Mouse (Mus musculus): ENCODE measurements at regions not wholly inside any gene's neighbourhood (a gene's known extent, or its start where the extent isn't known, plus 50 kb on each side); places are given as distances from the start of the nearest gene placed in this dataset.

DNA sequence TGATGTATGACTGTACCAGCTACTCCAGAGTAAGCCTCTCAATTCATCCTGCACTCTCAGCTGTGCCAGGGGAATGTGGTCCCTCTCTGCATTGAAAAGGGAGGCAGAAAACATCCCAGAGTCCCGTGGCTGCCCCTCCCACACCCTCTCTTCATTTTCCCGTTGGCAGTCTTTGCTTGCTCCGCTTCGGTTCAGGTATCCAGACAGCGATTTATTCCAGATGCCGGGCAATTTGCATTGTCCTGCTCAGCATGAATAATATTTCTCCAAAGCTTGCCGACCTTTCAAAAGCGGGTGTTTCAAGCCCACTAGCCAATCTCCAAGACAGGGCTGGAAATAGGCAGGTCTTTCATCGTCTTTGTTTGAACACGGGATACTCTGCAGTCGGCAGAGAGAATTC lies 220.5 kb upstream of the Ntm start:
- DNase-seq: no peak

- no peak for DNase-seq
Measured at GRCm38 (mm10) chr9:30184996-30185763, 222.2 kb upstream of the Ntm start.

DNA sequence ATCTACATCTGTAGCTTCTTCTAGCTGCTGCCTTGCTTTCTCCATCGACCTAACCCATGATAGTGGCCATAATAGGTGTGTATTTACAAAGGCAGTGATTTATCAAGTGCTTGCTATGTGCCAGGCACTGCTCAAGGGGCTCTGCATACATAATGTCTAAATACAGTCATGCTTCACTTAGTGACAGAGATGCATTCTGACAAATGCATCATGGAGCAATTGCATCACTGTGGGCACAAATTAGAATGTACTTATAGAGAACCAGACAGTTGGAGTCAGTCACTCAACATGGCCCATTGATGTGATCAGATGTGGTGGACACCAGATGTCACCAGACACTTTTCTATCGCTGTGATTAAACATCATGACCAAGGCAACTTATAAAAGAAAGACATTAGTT lies 223.3 kb upstream of the Ntm start:
- no peak for DNase-seq

- no peak for DNase-seq
Measured at GRCm38 (mm10) chr9:30190078-30190477, 227.1 kb upstream of the Ntm start.

GRCm38 (mm10) chr9:30191119-30191518 lies 228.2 kb upstream of the Ntm start:
- no peak for DNase-seq

- DNase-seq: no peak
Measured at GRCm38 (mm10) chr9:30191902-30192301, 229.0 kb upstream of the Ntm start.

GRCm38 (mm10) chr9:30194866-30195265 lies 231.9 kb upstream of the Ntm start:
- DNase-seq: no peak

GRCm38 (mm10) chr9:30202411-30202810 lies 224.5 kb upstream of the Snx19 start:
- no peak for DNase-seq

DNA sequence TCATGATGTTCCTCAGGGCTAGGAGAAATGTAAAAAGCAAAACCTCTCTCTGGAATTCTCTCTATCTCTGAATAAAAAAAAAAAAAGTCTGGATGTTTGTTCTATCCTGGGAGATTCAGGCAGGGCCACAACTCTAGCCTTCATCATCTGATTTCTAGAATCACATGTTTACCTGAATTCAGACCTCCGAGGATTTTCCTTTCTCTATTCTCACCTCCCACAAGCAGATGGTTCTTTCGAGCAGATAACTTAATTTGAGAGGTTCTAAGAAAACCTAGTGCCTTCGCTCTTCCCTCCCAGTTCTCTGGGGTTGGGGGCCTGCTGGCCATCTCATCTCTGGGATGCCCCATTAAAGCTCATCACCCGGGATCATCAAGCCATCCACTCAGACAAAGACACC lies 219.3 kb upstream of the Snx19 start:
- DNase-seq: no peak

DNA sequence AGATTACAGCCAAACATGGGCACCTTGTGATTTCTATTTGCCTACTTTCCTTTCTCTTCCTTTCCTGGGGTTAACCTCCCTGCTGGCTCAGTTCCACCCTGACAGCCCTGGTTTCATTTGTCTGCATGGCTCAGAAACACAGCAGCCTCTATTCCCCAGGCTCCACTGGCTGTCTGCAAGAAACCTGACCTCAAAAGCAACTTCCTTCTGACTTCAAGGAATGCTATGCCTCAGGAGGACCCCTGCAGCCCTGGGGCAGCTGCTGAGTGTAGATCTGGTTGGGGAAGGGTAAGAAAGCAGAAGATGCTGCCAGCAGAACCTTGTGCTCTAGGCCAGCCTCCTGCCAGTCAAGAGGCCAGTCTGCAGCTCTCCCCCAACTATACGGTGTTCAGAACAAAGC lies 217.1 kb upstream of the Snx19 start:
- no peak for DNase-seq

DNA sequence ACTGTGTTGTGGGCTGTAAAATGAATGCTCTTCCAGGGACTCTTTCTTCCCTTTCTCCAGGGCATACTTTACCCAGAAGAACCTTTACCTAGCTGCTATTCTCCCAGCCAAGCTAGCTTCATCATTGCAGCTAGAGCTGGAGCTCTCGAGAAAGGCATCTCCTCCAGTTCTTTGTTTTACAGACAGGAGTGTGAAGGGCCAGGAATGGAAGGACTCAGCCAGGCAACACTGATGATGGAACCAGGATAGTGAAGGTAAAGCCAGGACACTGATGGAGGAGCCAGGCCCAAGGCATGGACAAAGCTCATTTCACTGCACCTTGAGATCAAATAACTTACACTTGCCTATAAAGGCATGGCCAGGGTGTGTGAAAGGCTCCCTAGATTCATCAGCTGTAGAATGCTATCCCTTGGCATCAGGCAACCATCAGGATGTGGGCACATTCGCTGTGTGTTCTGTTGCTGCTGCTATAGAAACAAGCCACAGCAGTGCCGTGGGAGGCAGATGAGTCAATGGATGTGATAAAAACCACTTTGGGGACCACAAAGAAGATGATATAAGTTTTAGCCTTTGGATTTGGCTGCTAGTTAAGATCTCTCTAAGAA lies 214.3 kb upstream of the Snx19 start:
- no peak for DNase-seq

DNA sequence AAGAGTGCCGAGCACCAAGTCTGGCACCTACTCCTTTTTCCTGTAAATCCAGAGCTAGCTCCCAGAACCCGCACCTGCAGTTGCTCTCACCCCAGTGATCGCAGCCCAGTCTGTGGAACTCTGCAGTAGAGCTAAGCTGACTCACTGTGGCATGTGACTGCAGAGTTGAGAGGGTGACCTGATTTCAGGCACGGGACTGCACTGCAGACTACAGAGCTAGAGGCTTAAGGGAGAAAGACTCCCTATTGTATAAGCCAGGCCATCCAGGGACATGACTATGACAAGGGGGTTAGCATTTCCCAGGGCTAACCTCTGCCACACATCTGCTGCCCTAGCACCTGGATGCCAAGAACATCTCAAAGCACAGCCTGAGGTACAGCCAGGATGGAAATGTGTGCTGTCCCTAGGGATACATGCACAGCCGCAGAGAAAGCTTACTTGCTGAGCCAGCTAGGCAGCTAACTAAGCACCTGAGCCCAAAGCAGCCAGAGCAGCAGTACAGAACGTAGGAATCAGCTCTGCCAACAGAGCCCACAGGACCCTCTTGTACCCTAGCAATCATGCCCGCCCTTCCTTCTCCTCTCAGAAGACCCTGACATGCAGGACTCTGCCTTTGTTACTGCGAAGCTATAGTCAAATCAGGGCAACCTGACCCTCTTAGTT lies 192.3 kb upstream of the Snx19 start:
- no peak for DNase-seq

DNA sequence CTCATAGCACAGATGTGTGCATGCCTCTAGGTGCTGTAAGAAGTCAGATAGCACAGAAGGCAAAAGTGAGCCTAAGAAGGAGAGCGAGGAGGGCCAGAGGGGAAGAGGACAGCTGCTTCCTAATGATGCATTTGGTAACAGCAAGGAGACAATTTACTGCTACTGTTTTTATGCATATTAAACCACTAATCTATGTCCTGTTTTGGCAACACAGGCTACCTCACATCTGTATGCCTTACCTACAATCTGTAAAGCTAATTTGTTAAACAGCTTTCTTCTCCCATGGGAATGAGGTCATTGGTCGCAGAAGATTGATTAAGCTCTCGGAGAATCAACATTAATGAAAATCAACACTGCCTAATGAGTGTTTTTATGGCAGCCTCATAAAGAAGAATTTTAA lies 191.1 kb upstream of the Snx19 start:
- no peak for DNase-seq

GRCm38 (mm10) chr9:30242107-30242506 lies 184.8 kb upstream of the Snx19 start:
- no peak for DNase-seq

DNA sequence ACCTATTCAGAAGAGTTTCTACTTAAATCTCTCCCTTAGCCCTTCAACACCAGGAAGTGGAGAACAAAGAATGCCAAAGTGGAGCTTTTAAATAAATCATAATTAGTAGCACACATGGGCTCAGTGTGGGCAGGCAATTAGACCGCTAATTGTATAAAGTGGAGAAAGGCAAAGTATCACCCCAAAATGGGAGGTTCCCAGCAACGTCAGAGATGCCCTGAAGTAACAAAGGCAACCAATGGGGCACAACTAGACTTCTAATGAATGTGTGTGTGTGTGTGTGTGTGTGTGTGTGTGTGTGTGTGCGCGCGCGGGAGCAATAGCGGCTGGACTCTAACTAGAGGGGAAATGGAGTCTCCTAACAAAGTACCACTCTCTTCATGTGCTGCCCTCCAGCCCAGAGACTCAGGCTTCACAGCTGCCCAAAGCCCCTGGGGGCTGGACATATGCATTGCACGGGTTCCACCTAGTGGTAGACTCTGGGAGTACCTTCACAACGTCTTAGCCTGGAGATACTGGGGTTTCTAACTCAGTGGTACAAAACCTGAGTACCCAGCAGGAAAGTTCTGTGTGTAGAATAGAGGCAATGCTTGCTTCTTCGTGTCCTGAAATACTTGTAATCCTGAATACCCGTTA lies 162.3 kb upstream of the Snx19 start:
- peak; percentile 2 for DNase-seq

GRCm38 (mm10) chr9:30271081-30271480 lies 155.8 kb upstream of the Snx19 start:
- no peak for DNase-seq

DNA sequence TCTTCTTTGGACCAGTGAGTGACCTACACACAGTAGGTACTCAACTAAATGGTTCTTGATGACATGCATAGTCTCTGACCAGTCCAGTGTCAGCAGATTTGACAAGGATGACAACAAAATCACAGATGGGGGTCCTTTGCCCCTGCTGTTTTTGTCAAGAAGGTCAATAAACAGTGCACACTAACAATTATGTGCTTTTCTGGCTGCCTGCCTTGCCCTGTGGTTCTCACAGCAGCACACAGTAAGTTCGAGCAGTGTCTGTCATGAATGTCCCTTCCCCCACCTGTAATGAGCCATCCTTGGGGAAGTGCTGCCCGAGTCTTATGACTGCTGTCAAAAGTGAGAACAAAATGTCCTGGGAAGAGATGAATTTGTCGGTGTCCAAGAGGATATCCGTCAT lies 153.1 kb upstream of the Snx19 start:
- no peak for DNase-seq

- no peak for DNase-seq
Measured at GRCm38 (mm10) chr9:30278231-30278630, 148.7 kb upstream of the Snx19 start.

DNA sequence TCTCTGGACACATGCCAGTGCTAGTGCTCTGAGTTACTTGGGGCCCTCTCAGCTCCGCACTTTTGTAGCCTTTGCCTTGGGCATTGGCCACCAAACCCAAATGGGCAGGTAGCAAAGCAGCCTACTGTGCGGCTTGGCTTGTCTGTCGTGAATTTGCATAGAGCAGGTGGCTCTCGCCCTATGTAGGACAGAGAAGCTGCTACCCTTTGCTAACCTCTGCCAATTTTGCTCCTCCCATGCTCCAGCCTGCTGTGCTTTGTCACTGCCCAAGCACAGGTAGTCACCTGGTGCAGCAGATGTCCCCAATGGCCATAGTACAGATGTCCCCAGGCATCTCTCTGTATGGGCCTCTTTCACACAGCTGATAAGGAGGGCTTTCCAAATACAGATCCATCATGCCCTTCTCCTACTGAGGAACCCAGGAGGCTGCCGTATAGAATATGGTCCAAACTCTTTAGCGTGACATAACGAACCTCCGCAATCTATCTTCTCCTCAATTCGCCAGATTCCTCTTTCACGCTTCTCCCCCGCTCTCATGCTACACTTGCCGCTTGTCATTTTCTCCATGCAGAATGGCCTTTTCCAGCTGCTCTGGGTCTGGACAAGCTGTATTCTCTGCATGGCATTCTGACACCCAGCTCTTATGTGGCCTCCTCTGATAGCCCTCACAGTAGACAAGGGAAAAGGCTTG lies 143.7 kb upstream of the Snx19 start:
- DNase-seq: no peak

GRCm38 (mm10) chr9:30283771-30284148 lies 143.1 kb upstream of the Snx19 start:
- DNase-seq: no peak

- no peak for DNase-seq
Measured at GRCm38 (mm10) chr9:30284562-30285323, 142.2 kb upstream of the Snx19 start.

- DNase-seq: no peak
Measured at GRCm38 (mm10) chr9:30285324-30285599, 141.6 kb upstream of the Snx19 start.

GRCm38 (mm10) chr9:30299844-30300243 lies 127.1 kb upstream of the Snx19 start:
- DNase-seq: no peak

All from thymus, postnatal 25 days (tissue).